Mouse (Mus musculus) erythroblast, embryonic 14.5 days (primary cell): ENCODE results near the gene Rep15.

Experiments used
- GATA1 ChIP-seq: IDR thresholded peaks from 2 replicates; pipeline ENCODE4 v1.6.1; 2012; ENCODE audit warnings: low read length, inconsistent platforms, mixed read lengths
- TAL1 ChIP-seq: IDR thresholded peaks from 3 replicates; pipeline ENCODE4 v1.6.1; 2012; ENCODE audit warnings: low read length, inconsistent platforms, mixed read lengths

GRCm38 (mm10) chr6:147032303-147032925 is at the start of gene Rep15:
- TF ChIP-seq GATA1 (no peak), TAL1 (no peak)
